Mouse (Mus musculus) embryonic fibroblast, embryonic 13.5 days (primary cell): ENCODE results near the gene Atp5l. TPM values are rescaled to one million over a fixed set of nuclear protein-coding genes. Genes with fewer than 3 reads are reported as not detected.

Experiments used
- H3K27ac ChIP-seq: 2 replicates; pipeline ENCODE4 v1.5.1; 2012; ENCODE audit warnings: low read length, control low read depth, inconsistent platforms; ENCODE audit not compliant: insufficient read depth
- H3K4me1 ChIP-seq: 2 replicates; pipeline ENCODE4 v1.6.1; 2011; ENCODE audit warnings: low read length; ENCODE audit not compliant: control insufficient read depth, insufficient read depth
- H3K4me3 ChIP-seq: 2 replicates; pipeline ENCODE4 v1.5.1; 2011; ENCODE audit warnings: mild to moderate bottlenecking, control low read depth, low read length; ENCODE audit not compliant: insufficient read depth
- CTCF ChIP-seq: IDR thresholded peaks from 2 replicates; pipeline ENCODE4 v1.5.1; 2011; ENCODE audit warnings: mild to moderate bottlenecking, control low read depth, low read length, moderate library complexity, borderline replicate concordance; ENCODE audit not compliant: insufficient read depth
- POLR2A ChIP-seq: IDR thresholded peaks from 2 replicates; pipeline ENCODE4 v1.6.1; 2011; ENCODE audit warnings: low read depth, mild to moderate bottlenecking, control low read depth, low read length, moderate library complexity
- polyA plus RNA-seq: library from polyadenylated mRNA; stranded (reverse); fragments of >200 nt; gene quantifications from 2 replicates; pipeline ENCODE4 v1.2.4, GENCODE M21; 2011; ENCODE audit warnings: low read depth; ENCODE audit not compliant: missing spikeins, insufficient read length

The Atp5l gene
- polyA plus RNA-seq, 1 experiment, result 285 TPM

DNA sequence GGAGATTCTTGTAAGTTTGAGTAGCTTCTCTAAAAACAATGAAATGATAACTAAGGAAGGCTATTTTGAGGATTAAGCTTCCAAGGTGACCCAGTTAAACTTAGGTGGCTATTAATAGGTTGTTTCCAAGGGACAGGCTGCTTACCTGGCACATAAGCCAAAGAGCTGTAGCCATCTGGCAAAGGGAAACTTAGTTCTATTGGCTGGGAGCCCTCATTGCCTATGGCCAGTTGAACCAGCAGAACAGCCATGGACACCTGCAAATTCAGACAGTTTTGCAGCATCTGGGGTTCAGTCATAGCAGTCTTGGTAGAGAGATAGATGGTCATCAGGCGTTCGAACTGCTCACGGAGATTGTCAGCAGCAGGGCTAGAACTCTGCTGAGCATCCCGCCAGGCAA lies 21.9 kb upstream of the Atp5l start:
- Histone ChIP-seq H3K4me3 (no peak overlapping the region), H3K4me1 (no peaks in the 10 kb centered on the region), H3K27ac (no peak overlapping the region)
- TF ChIP-seq CTCF (no peak), POLR2A (no peak)

DNA sequence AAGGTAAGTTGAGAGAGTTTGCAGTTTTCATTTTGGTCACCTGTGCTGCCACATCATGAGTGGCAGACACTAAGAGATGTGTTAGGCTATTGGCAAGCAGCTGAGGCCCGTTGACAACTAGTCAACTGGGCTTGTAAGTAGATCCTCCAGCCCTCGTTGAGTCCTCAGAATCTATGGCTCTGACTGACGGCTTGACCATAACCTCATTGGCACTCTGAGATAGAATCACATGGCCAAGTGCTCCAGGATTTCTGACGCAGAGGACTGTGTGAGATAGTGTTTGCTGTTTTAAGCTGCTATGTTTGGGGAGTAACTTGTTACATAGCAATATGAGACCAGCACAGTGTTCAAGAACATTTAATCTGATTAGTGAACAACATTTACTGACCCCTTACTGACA lies 21.2 kb upstream of the Atp5l start:
- no peaks in the 10 kb centered on the region for H3K4me1 ChIP-seq
- TF ChIP-seq CTCF (no peak), POLR2A (no peak)
- H3K27ac ChIP-seq, result no peak overlapping the region
- no peak overlapping the region for H3K4me3 ChIP-seq

DNA sequence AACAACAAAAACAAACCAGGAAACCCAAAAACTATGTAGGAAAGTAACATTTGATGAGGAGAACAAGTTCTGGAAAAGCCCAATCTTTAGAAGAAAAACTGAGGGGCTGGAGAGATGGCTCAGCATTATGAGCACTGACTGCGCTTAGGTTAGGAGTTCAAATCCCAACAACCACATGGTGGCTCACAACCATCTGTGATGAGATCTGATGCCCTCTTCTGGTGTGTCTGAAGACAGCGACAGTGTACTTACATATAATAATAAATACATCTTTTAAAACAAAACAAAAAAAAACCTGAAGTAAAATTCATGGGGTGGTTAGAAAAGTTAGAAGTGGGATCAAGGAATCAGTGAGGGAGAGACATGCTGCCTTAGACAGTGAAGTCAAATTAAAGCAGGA lies 1.0 kb upstream of the Atp5l start:
- H3K4me3 ChIP-seq, result peak overlapping the region; percentile 58; the same call in 1 of the 2 replicates
- no peak for TF ChIP-seq CTCF
- TF ChIP-seq POLR2A, result no peak
- no peaks in the 10 kb centered on the region for H3K4me1 ChIP-seq
- H3K27ac ChIP-seq, result peak overlapping the region; percentile 98

- peak overlapping the region; percentile 98 for H3K27ac ChIP-seq
- TF ChIP-seq CTCF (no peak), POLR2A (peak; percentile 75)
- peak overlapping the region; percentile 58 for H3K4me3 ChIP-seq
- no peaks in the 10 kb centered on the region for H3K4me1 ChIP-seq
Measured at GRCm38 (mm10) chr9:44921123-44921468, 554 bp upstream of the Atp5l start.

DNA sequence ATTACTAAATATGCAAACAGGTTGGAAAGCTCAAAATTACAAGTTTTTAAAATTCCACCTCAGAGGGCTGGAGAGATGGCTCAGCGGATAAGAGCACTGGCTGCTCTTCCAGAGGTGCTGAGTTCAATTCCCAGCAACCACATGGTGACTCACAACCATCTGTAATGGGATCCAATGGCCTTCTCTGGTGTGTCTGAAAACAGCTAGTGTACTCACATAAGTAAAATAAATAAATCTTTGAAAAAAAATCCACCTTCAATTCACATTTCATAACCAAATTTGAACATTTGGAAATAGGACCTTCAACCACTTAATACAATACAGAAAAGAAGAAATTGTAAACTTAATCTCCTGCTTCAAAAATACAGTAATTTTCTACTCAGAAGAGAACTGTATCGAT lies 936 bp downstream of the Atp5l start:
- TF ChIP-seq POLR2A (no peak), CTCF (no peak)
- Histone ChIP-seq H3K27ac (no peak overlapping the region), H3K4me1 (no peaks in the 10 kb centered on the region; the same call in 1 of the 2 replicates), H3K4me3 (peak overlapping the region; percentile 93)

DNA sequence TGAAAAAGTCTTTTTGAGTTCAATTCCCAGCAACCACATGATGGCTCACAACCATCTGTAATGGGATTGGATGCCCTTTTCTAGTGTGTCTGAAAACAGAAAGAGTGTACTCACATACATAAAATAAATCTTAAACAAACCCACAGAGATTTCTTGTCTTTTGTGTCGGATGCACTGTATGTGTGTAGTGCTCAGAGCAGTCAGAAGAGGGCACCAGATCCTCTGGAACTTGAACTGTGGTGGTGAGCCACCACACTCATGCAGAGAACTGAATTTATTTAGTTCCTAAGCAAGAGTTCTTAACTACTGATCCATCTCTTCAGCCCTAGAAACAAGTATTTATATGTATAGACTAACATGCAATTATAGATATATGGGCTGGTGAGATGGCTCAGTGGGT lies 4.3 kb downstream of the Atp5l start:
- TF ChIP-seq CTCF (peak; percentile 22; the same call in 1 of the 2 replicates), POLR2A (no peak)
- Histone ChIP-seq H3K27ac (no peak overlapping the region), H3K4me1 (no peaks in the 10 kb centered on the region; the same call in 1 of the 2 replicates)

DNA sequence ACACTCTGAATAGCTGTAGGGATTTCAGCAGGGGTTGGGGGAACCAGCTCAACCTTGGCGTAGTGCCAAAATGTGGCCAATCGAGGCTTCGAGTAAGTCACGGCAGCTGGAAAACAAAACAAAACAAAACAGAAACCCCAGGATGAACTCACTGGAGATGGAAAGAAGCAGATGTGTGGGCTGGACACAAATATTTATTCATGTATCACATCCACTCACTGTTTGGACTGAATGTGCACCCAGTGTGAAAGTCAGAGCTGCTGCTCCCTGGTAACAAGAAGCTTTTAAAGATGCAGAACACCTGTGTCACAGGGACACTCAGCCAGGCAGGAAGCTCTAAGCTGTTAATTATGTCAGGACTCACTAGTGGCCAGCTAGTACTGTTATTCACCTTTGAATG lies 5.8 kb downstream of the Atp5l start:
- TF ChIP-seq POLR2A (no peak), CTCF (no peak)
- no peak overlapping the region for H3K27ac ChIP-seq
- H3K4me1 ChIP-seq, result no peaks in the 10 kb centered on the region; the same call in 1 of the 2 replicates
- H3K4me3 ChIP-seq, result no peak overlapping the region

More for the DNA sequence above, 4.3 kb downstream of the Atp5l start:
- H3K4me3 ChIP-seq, result no peak overlapping the region

DNA sequence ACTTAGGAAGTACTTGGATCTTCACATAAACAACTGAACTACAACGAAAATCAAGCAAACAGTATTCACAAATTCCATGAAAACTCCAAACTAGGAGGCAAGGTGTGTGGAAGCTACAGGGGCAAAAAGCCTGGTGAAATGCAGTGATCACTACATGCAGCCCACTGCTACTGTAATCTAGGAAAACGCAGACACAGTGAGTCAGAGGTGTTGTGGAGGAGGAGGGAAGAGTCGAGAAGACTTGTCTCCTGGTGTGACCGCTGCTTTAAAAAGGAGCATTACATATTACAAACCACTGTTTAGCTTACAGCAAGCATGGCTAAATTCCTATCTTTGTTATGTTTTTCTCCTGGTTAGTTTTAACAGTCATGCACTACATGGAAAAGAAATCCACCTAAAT lies 9.2 kb downstream of the Atp5l start:
- Histone ChIP-seq H3K4me1 (peaks cover 3% of the 10 kb centered on the region), H3K4me3 (no peak overlapping the region), H3K27ac (no peak overlapping the region)
- no peak for TF ChIP-seq CTCF

- TF ChIP-seq CTCF (no peak), POLR2A (no peak)
Measured at GRCm38 (mm10) chr9:44905620-44906019, 14.9 kb downstream of the Atp5l start.

GRCm38 (mm10) chr9:44904964-44905363 lies 15.6 kb downstream of the Atp5l start:
- peaks cover 22% of the 10 kb centered on the region for H3K4me1 ChIP-seq
- TF ChIP-seq CTCF, result no peak
- TF ChIP-seq POLR2A, result no peak
- H3K4me3 ChIP-seq, result no peak overlapping the region
- H3K27ac ChIP-seq, result peak overlapping the region; percentile 78

More at GRCm38 (mm10) chr9:44905620-44906019, 14.9 kb downstream of the Atp5l start:
- H3K4me1 ChIP-seq, result peaks cover 22% of the 10 kb centered on the region
- peak overlapping the region; percentile 75 for H3K27ac ChIP-seq
- H3K4me3 ChIP-seq, result no peak overlapping the region

DNA sequence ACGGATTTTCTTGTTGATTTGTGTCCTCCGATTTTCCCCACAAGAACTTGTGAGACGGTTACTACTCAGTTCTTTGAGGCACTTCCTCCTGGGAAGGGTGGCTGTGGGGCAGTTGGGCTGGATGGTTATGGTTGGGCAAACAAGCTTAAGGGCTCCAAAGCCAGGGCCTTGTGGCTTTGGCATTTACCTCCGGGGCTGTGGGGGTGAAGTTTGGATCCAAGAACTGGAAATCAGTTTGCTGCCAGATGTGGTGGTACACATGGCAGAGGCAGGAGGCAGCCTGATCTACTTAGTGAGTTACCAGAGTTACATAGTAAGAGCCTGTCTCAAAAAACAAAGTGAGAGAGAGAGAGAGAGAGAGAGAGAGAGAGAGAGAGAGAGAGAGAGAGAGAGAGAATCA lies 16.7 kb downstream of the Atp5l start:
- Histone ChIP-seq H3K4me3 (no peak overlapping the region), H3K4me1 (peaks cover 22% of the 10 kb centered on the region), H3K27ac (peak overlapping the region; percentile 78; the same call in 1 of the 2 replicates)
- TF ChIP-seq POLR2A, result no peak
- TF ChIP-seq CTCF, result no peak
